Mouse (Mus musculus) stomach, embryonic 14.5 days (tissue): Measurements from ENCODE around the gene Acat2. TPM values are rescaled to one million over a fixed set of nuclear protein-coding genes. Genes with fewer than 3 reads are reported as not detected.

ENCODE experiments used
- ATAC-seq: fragments of 200-750 bp; cut with Nextera tagmentation; 2 replicates; pipeline ENCODE4 v1.8.0; 2017; ENCODE audit warnings: low read depth, moderate TSS enrichment; ENCODE audit not compliant: insufficient number of reproducible peaks, insufficient read depth, low FRiP score
- H3K27ac ChIP-seq: fragments of 300-500 bp; sonication (generic); 2 replicates; pipeline ENCODE4 v1.5.1; 2014; ENCODE audit warnings: mild to moderate bottlenecking, low read length, moderate library complexity, mixed read lengths
- H3K27me3 ChIP-seq: fragments of 300-500 bp; sonication (generic); 2 replicates; pipeline ENCODE4 v1.6.1; 2014; ENCODE audit warnings: low read length, control low read depth, mixed read lengths; ENCODE audit not compliant: control insufficient read depth, insufficient read depth
- H3K36me3 ChIP-seq: fragments of 300-500 bp; sonication (generic); 2 replicates; pipeline ENCODE4 v1.6.1; 2014; ENCODE audit warnings: mild to moderate bottlenecking, control low read depth, low read length, moderate library complexity, mixed read lengths; ENCODE audit not compliant: control insufficient read depth, insufficient read depth
- H3K4me1 ChIP-seq: fragments of 300-500 bp; sonication (generic); 2 replicates; pipeline ENCODE4 v1.6.1; 2014; ENCODE audit warnings: low read length, control low read depth, mixed read lengths; ENCODE audit not compliant: control insufficient read depth, insufficient read depth
- H3K4me2 ChIP-seq: fragments of 300-500 bp; sonication (generic); replicated peaks from 2 replicates; pipeline ENCODE4 v1.6.1; 2014; ENCODE audit warnings: low read depth, low read length, control low read depth
- H3K4me3 ChIP-seq: fragments of 300-500 bp; sonication (generic); 2 replicates; pipeline ENCODE4 v1.5.1; 2014; ENCODE audit warnings: low read depth, low read length, control low read depth
- H3K9ac ChIP-seq: fragments of 300-500 bp; sonication (generic); replicated peaks from 2 replicates; pipeline ENCODE4 v1.6.1; 2014; ENCODE audit warnings: low read depth, mild to moderate bottlenecking, control low read depth, low read length, moderate library complexity, mixed read lengths
- H3K9me3 ChIP-seq: fragments of 300-500 bp; sonication (generic); 2 replicates; pipeline ENCODE4 v1.6.1; 2016; ENCODE audit warnings: low read depth, low read length, control low read depth; ENCODE audit not compliant: control insufficient read depth
- WGBS: fragments of 180-500 bp; shearing (Covaris S2); extraction: QIAGEN DNeasy Blood & Tissue Kit; methylation state at CpG from one replicate; pipeline ENCODE4 v1.1.7; 2014; 5-methylcytosine and 5-hydroxymethylcytosine counted together
- polyA plus RNA-seq: library from polyadenylated mRNA; unstranded; fragments of >200 nt; fragmentation: Nextera tagmentation; extraction: Ambion mirVana; gene quantifications from 2 replicates; pipeline ENCODE4 v1.2.1, GENCODE M21; 2014

Gene Acat2
- polyA plus RNA-seq, 1 experiment from 2014 or later = 90.8 TPM

- H3K27ac ChIP-seq = no peak overlapping the region
- no peak overlapping the region for H3K4me2 ChIP-seq
- no peaks in the 10 kb centered on the region for H3K9me3 ChIP-seq
- H3K9ac ChIP-seq = no peak overlapping the region
- WGBS = 77% methylated on average over 6 of the region's 6 CpGs
- ATAC-seq = no peak
- H3K4me1 ChIP-seq = peaks cover 3% of the 10 kb centered on the region; the same call in 1 of the 2 replicates
- no peaks in the 10 kb centered on the region for H3K27me3 ChIP-seq
- H3K36me3 ChIP-seq = no peaks in the 10 kb centered on the region
- no peak overlapping the region for H3K4me3 ChIP-seq
Measured at GRCm38 (mm10) chr17:12999069-12999468, 38.5 kb upstream of the Acat2 start.

DNA sequence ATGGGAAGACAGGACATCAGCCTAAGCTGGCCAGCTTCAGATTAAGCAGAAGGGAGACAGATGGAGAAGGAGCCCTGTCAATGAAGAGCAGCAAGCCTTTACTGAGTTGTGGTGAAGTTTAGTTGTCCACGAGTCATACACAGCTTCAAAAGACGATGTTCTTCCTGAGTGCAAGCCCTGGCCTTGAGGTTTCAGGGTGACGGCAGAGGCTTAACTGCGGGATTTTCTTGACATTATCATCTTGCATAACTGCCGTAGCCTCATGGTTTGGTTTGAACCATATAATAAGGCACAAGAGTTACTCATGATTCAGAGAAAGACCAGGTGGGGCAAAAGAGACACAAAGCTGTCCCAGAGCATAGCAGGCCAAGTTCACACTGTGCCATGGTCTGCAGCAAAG is 37.3 kb upstream of the Acat2 start:
- Histone ChIP-seq H3K4me1 (peaks cover 3% of the 10 kb centered on the region; the same call in 1 of the 2 replicates), H3K9ac (no peak overlapping the region), H3K27me3 (no peaks in the 10 kb centered on the region), H3K4me2 (no peak overlapping the region), H3K27ac (no peak overlapping the region), H3K9me3 (no peaks in the 10 kb centered on the region), H3K36me3 (no peaks in the 10 kb centered on the region), H3K4me3 (no peak overlapping the region)
- WGBS = 87% methylated on average over 5 of the region's 5 CpGs
- ATAC-seq = no peak

GRCm38 (mm10) chr17:12996345-12996744 is 35.8 kb upstream of the Acat2 start:
- peaks cover 3% of the 10 kb centered on the region; the same call in 1 of the 2 replicates for H3K4me1 ChIP-seq
- no peak for ATAC-seq
- no peaks in the 10 kb centered on the region for H3K27me3 ChIP-seq
- H3K36me3 ChIP-seq = no peaks in the 10 kb centered on the region
- H3K9me3 ChIP-seq = no peaks in the 10 kb centered on the region
- no peak overlapping the region for H3K9ac ChIP-seq
- no peak overlapping the region for H3K4me2 ChIP-seq
- no peak overlapping the region for H3K27ac ChIP-seq
- WGBS = 20% methylated on average over 3 of the region's 3 CpGs
- H3K4me3 ChIP-seq = no peak overlapping the region

- Histone ChIP-seq H3K9me3 (no peaks in the 10 kb centered on the region), H3K36me3 (no peaks in the 10 kb centered on the region), H3K4me2 (peak within 1 kb of the TSS; percentile 55), H3K4me1 (peaks cover 7% of the 10 kb centered on the region), H3K4me3 (peak within 1 kb of the TSS; percentile 99), H3K27me3 (no peaks in the 10 kb centered on the region), H3K27ac (peak within 1 kb of the TSS; percentile 100), H3K9ac (peak within 1 kb of the TSS; percentile 98)
- WGBS = 77% methylated on average over 1 of the region's 1 CpGs
- no peak for ATAC-seq
Measured at GRCm38 (mm10) chr17:12994069-12994468, 33.5 kb upstream of the Acat2 start, which contains the start of gene Wtap. Gene Wtap (minus strand): TSS chr17:12994169.

DNA sequence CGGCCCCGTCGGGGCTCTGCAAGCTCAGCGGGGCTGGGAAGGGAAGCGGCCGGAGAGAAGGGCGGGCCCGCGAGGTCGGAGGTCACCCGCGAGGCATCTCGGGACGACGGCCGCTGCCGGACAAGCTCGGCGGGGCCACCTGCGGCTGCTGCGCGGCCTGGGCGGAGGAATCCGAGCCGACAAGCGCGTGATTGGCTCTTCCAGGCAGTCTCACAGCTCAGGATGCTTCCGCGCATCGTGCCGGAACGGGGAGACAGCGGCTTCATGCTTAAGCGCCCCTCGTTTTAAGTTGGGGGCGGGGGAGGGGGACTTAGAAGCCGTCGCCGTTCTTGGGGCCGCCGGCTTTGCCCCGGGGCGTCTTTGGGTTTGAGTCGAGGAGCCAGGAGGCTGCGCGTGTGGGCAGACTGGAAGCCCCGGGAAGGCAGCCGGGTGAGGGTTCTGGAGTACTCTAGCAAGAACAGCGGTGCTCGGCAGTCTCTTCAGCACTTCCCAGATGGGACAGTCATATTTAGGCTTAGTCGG is 32.0 kb upstream of the Acat2 start:
- peak overlapping the region; percentile 55 for H3K4me2 ChIP-seq
- peak; percentile 89 for ATAC-seq
- peaks cover 7% of the 10 kb centered on the region for H3K4me1 ChIP-seq
- H3K4me3 ChIP-seq = peak overlapping the region; percentile 99
- H3K9ac ChIP-seq = peak overlapping the region; percentile 98
- H3K27ac ChIP-seq = peak overlapping the region; percentile 100
- no peaks in the 10 kb centered on the region for H3K9me3 ChIP-seq
- peaks cover 3% of the 10 kb centered on the region; the same call in 1 of the 2 replicates for H3K36me3 ChIP-seq
- H3K27me3 ChIP-seq = no peaks in the 10 kb centered on the region
- 0% methylated on average over 51 of the region's 51 CpGs for WGBS

- Histone ChIP-seq H3K4me3 (peak overlapping the region; percentile 99), H3K9me3 (no peaks in the 10 kb centered on the region), H3K4me2 (peak overlapping the region; percentile 65), H3K4me1 (peaks cover 7% of the 10 kb centered on the region), H3K27me3 (no peaks in the 10 kb centered on the region), H3K27ac (peak overlapping the region; percentile 100), H3K36me3 (peaks cover 3% of the 10 kb centered on the region; the same call in 1 of the 2 replicates), H3K9ac (peak overlapping the region; percentile 98)
- peak; percentile 93 for ATAC-seq
- WGBS = 1% methylated on average over 77 of the region's 84 CpGs
Measured at GRCm38 (mm10) chr17:12991635-12992358, 31.2 kb upstream of the Acat2 start.

DNA sequence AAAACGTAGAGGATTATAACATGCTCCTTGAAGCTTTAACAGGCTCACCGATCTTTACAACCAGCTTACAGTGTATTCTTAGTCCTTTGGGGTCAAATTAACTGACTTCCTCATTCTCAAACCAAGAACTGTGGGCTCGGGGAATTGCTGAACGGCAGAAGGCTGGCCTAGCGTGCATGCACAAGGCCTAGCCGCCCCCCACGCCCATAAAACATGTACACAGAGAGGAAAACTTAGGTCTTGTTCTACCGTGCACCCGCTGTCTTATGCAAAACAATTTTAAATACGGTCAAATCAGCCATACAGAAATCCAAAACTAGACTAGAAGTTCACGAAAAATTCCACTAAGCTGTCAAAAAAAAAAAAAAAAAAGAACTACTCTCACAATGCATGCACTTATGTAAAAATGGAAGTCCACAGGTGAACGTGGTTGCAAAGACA is 30.7 kb upstream of the Acat2 start:
- H3K4me3 ChIP-seq = peak overlapping the region; percentile 99
- H3K9ac ChIP-seq = peak overlapping the region; percentile 98
- 2% methylated on average over 12 of the region's 12 CpGs for WGBS
- H3K27me3 ChIP-seq = no peaks in the 10 kb centered on the region
- H3K9me3 ChIP-seq = no peaks in the 10 kb centered on the region
- ATAC-seq = no peak
- peak overlapping the region; percentile 65 for H3K4me2 ChIP-seq
- H3K27ac ChIP-seq = peak overlapping the region; percentile 100
- H3K4me1 ChIP-seq = peaks cover 5% of the 10 kb centered on the region
- peaks cover 3% of the 10 kb centered on the region; the same call in 1 of the 2 replicates for H3K36me3 ChIP-seq

DNA sequence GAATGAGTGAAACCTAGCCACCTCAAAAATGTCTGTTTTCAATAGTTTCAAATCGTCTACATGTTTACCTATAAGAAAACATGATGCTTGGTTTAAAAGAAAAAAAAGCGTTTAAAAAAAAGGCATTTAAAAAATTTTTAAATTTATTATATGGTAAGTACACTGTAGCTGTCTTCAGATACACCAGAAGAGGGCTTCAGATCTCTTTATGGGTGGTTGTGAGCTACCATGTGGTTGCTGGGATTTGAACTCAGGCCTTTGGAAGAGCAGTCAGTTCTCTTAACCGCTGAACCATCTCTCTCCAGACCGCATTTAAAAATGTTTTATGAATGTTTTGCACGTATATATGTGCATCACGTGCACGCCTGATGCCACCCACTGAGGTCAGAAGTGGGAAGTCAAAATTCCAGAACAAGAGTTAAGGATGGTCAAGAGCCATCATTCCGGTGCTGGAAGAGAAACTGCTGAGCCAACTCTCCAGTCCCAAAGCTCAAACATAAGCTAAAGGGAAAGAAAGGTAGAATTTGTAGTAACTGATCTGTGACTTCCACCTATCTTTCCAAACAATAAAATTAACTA is 30.1 kb upstream of the Acat2 start:
- Histone ChIP-seq H3K4me3 (peak overlapping the region; percentile 99), H3K9me3 (no peaks in the 10 kb centered on the region), H3K4me2 (peak overlapping the region; percentile 65), H3K36me3 (peaks cover 3% of the 10 kb centered on the region; the same call in 1 of the 2 replicates), H3K27ac (peak overlapping the region; percentile 100; the same call in 1 of the 2 replicates), H3K9ac (peak overlapping the region; percentile 98), H3K27me3 (no peaks in the 10 kb centered on the region), H3K4me1 (peaks cover 4% of the 10 kb centered on the region; the same call in 1 of the 2 replicates)
- ATAC-seq = no peak
- WGBS = 46% methylated on average over 8 of the region's 8 CpGs
